Mouse (Mus musculus) midbrain, embryonic 11.5 days (tissue): ENCODE results near the gene Tmem183a. TPM values are rescaled to one million over a fixed set of nuclear protein-coding genes. Genes with fewer than 3 reads are reported as not detected.
A peak's percentile ranks its signal among the peaks of the same experiment; 100 is the strongest.

ENCODE experiments used
- ATAC-seq: fragments of 200-750 bp; cut with Nextera tagmentation; 2 replicates; pipeline ENCODE4 v1.8.0; 2017; ENCODE audit warnings: moderate TSS enrichment, moderate library complexity; ENCODE audit not compliant: low FRiP score
- DNase-seq: peaks from one replicate; pipeline ENCODE4 v3.0.0; 2015; ENCODE audit warnings: low spot score; ENCODE audit errors: missing footprints
- H3K27ac ChIP-seq: fragments of 300-500 bp; sonication (generic); 2 replicates; pipeline ENCODE4 v1.5.1; 2014; ENCODE audit warnings: low read depth, low read length
- H3K27me3 ChIP-seq: fragments of 300-500 bp; sonication (generic); 2 replicates; pipeline ENCODE4 v1.6.1; 2014; ENCODE audit warnings: mild to moderate bottlenecking, low read length, moderate library complexity, mixed read lengths; ENCODE audit not compliant: control insufficient read depth, insufficient read depth
- H3K36me3 ChIP-seq: fragments of 300-500 bp; sonication (generic); 2 replicates; pipeline ENCODE4 v1.6.1; 2014; ENCODE audit warnings: mild to moderate bottlenecking, low read length, moderate library complexity, mixed read lengths; ENCODE audit not compliant: control insufficient read depth, insufficient read depth
- H3K4me1 ChIP-seq: fragments of 300-500 bp; sonication (generic); 2 replicates; pipeline ENCODE4 v1.6.1; 2014; ENCODE audit warnings: low read length; ENCODE audit not compliant: control insufficient read depth, insufficient read depth
- H3K4me2 ChIP-seq: fragments of 300-500 bp; sonication (generic); 2 replicates; pipeline ENCODE4 v1.6.1; 2014; ENCODE audit warnings: mild to moderate bottlenecking, moderate library complexity
- H3K4me3 ChIP-seq: fragments of 300-500 bp; sonication (generic); 2 replicates; pipeline ENCODE4 v1.5.1; 2014; ENCODE audit warnings: low read depth, low read length
- H3K9ac ChIP-seq: fragments of 300-500 bp; sonication (generic); 2 replicates; pipeline ENCODE4 v1.6.1; 2014; ENCODE audit warnings: low read length
- H3K9me3 ChIP-seq: fragments of 300-500 bp; sonication (generic); 2 replicates; pipeline ENCODE4 v1.6.1; 2016; ENCODE audit warnings: low read length; ENCODE audit not compliant: control insufficient read depth
- whole genome bisulfite sequencing: fragments of 180-500 bp; shearing (Covaris S2); extraction: QIAGEN DNeasy Blood & Tissue Kit; methylation state at CpG from one replicate; pipeline ENCODE4 v1.1.7; 2014; 5-methylcytosine and 5-hydroxymethylcytosine counted together
- polyA plus RNA-seq: library from polyadenylated mRNA; unstranded; fragments of >200 nt; fragmentation: Nextera tagmentation; extraction: Ambion mirVana; gene quantifications from 2 replicates; pipeline ENCODE4 v1.2.1, GENCODE M21; 2014

The Tmem183a gene
- polyA plus RNA-seq, 1 experiment from 2014 or later: 128 TPM

DNA sequence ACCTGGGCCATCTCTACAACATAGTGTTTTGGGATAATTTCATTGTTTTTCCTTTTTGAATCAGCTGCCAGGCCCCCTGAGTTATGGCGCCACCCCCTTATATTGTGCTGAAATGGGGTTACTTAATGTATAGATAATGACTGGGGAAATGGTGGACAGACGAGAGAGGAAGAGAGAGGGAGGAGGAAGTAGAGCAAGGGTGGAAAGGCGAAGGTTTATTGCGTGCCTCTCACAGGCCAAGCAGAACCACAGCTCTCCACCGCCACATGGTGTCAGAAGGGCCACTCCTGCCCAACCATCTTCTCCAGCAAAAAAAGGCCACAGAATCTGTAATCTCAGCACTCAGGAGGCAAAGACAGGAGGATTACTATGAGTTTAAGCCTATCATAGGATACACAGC, 46.6 kb downstream of the Tmem183a start:
- H3K4me2 ChIP-seq: no peak overlapping the region
- no peaks in the 10 kb centered on the region for H3K36me3 ChIP-seq
- WGBS: 86% methylated on average over 5 of the region's 5 CpGs
- ATAC-seq (no peak), DNase-seq (no peak)
- H3K4me1 ChIP-seq: no peaks in the 10 kb centered on the region
- H3K27ac ChIP-seq: no peak overlapping the region
- no peaks in the 10 kb centered on the region for H3K27me3 ChIP-seq
- no peak overlapping the region for H3K4me3 ChIP-seq
- H3K9me3 ChIP-seq: no peaks in the 10 kb centered on the region
- H3K9ac ChIP-seq: no peak overlapping the region

DNA sequence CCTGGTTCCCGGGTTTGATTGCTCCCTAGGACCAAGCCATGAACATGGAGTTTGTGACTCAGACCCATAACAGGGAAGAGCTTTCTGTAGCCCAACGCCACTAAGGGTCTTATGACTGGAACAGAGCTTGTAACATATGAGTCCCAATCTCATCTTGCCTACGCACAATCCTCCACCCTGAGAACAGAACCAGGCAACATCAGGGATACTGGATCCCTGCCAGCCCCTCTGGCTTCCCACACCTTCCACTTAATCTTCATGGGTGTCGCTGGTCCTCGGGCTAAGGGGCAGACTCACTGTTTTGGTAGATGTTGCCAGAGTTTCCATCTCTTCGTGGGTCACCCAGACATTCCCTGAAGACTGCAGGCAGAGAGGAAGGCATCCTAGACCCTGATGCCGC, 50.0 kb downstream of the Tmem183a start:
- Histone ChIP-seq H3K36me3 (no peaks in the 10 kb centered on the region), H3K9me3 (no peaks in the 10 kb centered on the region), H3K27ac (no peak overlapping the region), H3K4me2 (no peak overlapping the region), H3K4me3 (no peak overlapping the region), H3K9ac (no peak overlapping the region), H3K4me1 (peaks cover 4% of the 10 kb centered on the region; the same call in 1 of the 2 replicates), H3K27me3 (no peaks in the 10 kb centered on the region)
- ATAC-seq: no peak
- no peak for DNase-seq
- 94% methylated on average over 7 of the region's 7 CpGs for WGBS

DNA sequence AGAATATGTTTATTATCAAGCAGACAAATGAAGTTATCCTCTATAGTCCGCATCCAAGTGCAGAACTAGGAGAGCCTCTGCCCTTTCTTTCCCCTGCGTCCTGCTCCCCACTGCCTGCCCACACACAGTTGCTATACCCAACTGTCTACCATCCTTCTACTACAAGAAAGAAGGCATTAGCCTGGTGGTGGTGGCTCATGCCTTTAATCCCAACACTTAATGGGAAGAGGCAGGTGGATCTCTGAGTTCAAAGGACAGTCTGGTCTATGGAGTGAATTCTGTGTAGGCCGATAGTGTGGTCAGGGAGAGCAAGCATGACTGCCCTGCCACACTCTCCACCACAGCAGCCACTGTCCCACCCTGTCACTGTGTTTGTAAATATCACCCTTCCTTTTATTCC, 51.0 kb downstream of the Tmem183a start:
- no peaks in the 10 kb centered on the region for H3K36me3 ChIP-seq
- peaks cover 4% of the 10 kb centered on the region; the same call in 1 of the 2 replicates for H3K4me1 ChIP-seq
- WGBS: 92% methylated on average over 3 of the region's 3 CpGs
- H3K4me3 ChIP-seq: no peak overlapping the region
- no peak overlapping the region for H3K9ac ChIP-seq
- no peak for ATAC-seq
- H3K27me3 ChIP-seq: no peaks in the 10 kb centered on the region
- H3K9me3 ChIP-seq: no peaks in the 10 kb centered on the region
- no peak overlapping the region for H3K27ac ChIP-seq
- no peak for DNase-seq
- H3K4me2 ChIP-seq: no peak overlapping the region

DNA sequence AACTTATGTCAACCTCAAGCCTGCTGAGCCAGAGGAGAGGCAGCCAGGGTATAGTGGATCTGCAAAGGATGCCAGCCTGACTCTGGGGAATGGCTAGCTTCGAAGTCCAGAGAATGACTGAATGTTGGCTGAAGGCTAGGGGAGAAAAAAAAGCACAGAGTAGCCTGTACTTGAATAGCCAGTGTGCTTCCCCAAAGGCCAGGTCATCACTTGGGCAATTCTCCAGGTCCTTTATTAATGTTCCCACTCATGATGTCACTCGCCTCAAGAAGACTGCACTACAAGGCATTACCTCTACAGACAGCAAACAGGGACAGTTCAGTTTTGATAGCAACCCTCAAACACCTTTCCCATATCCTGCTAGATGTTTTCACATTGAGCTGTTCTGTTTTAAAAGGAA, 51.5 kb downstream of the Tmem183a start:
- H3K27ac ChIP-seq: no peak overlapping the region
- no peaks in the 10 kb centered on the region for H3K27me3 ChIP-seq
- DNase-seq (no peak), ATAC-seq (no peak)
- no peak overlapping the region for H3K4me2 ChIP-seq
- peaks cover 4% of the 10 kb centered on the region; the same call in 1 of the 2 replicates for H3K4me1 ChIP-seq
- H3K4me3 ChIP-seq: no peak overlapping the region
- WGBS: 84% methylated on average over 2 of the region's 2 CpGs
- no peaks in the 10 kb centered on the region for H3K36me3 ChIP-seq
- H3K9me3 ChIP-seq: no peaks in the 10 kb centered on the region
- no peak overlapping the region for H3K9ac ChIP-seq

DNA sequence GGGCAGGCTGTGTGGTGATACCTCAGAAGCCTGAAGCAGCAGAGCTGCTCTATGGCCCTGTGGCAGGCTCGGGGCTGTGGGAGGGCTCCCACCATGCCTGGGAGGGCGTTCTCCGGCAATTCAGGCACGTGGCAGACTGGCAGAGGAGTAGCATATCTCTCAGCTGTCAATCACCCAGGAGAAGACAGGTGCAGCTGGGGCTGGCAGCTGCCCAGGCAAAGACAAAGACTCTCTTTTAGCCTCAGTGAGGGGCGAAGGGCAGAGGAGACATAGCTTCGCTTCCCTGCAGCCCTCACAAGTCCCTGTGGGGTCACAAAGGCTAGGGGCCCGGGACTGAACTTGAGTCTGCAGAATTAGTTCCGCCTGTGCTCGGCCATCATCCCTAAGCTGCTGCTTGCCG, 54.4 kb downstream of the Tmem183a start:
- Histone ChIP-seq H3K4me3 (no peak overlapping the region), H3K27me3 (no peaks in the 10 kb centered on the region), H3K4me2 (no peak overlapping the region), H3K36me3 (no peaks in the 10 kb centered on the region), H3K9ac (no peak overlapping the region), H3K9me3 (no peaks in the 10 kb centered on the region), H3K4me1 (peaks cover 16% of the 10 kb centered on the region), H3K27ac (no peak overlapping the region)
- ATAC-seq (peak; percentile 57), DNase-seq (no peak)
- WGBS: 46% methylated on average over 10 of the region's 10 CpGs

DNA sequence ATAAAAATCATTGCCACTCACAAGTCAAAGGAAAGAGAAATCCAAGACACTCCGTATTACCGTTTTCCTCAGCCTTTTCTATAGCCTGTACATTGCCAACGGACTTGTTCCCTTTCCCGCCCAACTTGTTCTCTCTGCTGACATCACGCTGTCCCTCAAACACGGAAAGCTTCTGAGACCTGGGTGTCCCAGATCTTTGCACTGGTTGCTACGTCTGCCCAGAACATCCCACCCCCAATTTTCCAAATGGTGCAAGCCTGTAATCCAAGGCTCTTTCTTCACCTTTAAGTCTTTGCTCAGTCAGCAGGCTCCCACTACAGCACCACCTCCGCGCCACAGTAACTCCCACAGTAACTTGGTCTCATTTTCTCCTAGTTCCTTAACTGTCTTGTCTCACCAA, 56.8 kb downstream of the Tmem183a start:
- Histone ChIP-seq H3K36me3 (no peaks in the 10 kb centered on the region), H3K4me2 (no peak overlapping the region), H3K27me3 (peaks cover 5% of the 10 kb centered on the region; the same call in 1 of the 2 replicates), H3K4me3 (no peak overlapping the region), H3K27ac (no peak overlapping the region), H3K9ac (no peak overlapping the region), H3K9me3 (no peaks in the 10 kb centered on the region), H3K4me1 (peaks cover 18% of the 10 kb centered on the region)
- 93% methylated on average over 9 of the region's 9 CpGs for WGBS
- DNase-seq: no peak
- no peak for ATAC-seq

DNA sequence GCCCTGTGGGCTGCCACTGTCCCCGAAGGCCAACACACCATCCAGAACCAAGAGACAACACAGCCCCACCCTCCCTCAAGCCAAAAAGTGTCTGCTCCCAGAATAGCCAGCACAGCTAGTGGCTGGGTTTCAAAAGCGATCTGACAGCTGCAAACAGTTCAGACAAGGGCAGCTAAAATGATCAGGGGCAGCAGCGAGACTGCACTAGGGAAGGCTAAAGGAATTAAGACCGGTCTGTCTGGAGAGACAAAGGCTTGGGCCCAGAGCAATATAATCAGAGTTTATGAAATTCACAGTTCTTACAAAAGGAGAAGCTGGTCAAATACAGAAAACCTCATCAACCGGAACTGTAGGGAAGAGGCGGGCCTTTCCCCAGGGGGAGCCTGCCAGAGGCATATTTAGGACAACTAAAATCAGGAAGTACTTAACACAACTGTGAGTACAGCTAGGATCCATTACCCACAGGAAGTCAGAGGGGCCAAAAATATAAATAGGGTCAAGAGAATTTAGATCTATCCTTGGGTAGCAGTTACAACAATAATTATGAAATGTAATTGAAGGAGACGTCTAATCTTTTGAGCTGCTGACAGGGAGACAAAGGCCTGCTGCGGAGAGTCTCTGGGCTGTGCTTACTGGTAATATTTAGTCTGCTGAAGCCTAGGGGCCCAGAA, 59.1 kb downstream of the Tmem183a start:
- H3K4me3 ChIP-seq: no peak overlapping the region
- no peak overlapping the region for H3K4me2 ChIP-seq
- peak overlapping the region; percentile 60 for H3K27ac ChIP-seq
- peaks cover 21% of the 10 kb centered on the region for H3K4me1 ChIP-seq
- H3K27me3 ChIP-seq: peaks cover 17% of the 10 kb centered on the region
- ATAC-seq (peak; percentile 25; the same call in 1 of the 2 replicates), DNase-seq (peak; percentile 91)
- peak overlapping the region; percentile 42 for H3K9ac ChIP-seq
- no peaks in the 10 kb centered on the region for H3K9me3 ChIP-seq
- WGBS: 35% methylated on average over 8 of the region's 8 CpGs
- no peaks in the 10 kb centered on the region for H3K36me3 ChIP-seq

DNA sequence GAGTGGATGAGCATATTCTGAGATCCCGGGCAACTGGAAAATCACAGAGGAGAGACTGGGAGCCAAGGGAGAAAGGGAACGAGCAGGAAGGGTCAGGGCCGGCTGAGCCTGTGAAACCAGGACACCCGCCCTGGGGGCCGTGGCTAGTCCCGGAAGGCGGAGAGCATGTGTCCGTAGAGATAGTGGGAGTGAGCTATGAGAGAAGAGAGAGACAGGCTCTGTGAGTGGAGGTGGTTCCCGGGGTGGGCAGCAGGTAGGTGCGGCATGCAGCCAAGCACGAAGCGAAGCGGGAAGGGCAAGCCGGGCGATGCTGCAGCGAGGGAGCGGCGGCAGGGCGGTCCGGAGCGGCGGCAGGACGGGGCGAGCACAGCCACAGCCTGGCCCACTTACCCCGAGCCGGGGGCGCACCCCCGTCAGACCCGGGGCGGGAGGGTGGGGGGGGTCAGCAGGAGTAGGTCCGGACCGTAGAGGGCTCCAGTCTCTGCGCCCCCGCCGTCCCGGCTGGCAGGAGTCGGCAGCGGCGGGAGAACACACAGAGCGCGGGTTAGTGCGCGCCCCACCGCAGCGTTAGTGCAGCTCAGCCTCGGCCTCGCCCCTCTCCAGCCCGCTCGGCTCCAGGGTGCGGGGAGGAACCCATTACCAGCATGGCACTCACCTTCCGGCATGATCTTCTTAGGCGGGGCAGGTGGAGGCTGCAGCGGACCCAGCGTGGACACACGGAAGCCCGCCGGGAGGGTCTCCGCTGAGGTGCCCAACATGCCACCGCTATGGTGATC, 63.0 kb downstream of the Tmem183a start:
- H3K4me1 ChIP-seq: peaks cover 17% of the 10 kb centered on the region
- peak overlapping the region; percentile 87 for H3K4me2 ChIP-seq
- ATAC-seq (peak; percentile 66), DNase-seq (peak; percentile 94)
- H3K27me3 ChIP-seq: peaks cover 20% of the 10 kb centered on the region
- peak overlapping the region; percentile 45 for H3K4me3 ChIP-seq
- no peak overlapping the region for H3K27ac ChIP-seq
- WGBS: 8% methylated on average over 59 of the region's 59 CpGs
- no peaks in the 10 kb centered on the region for H3K9me3 ChIP-seq
- H3K36me3 ChIP-seq: no peaks in the 10 kb centered on the region
- peak overlapping the region; percentile 73 for H3K9ac ChIP-seq

DNA sequence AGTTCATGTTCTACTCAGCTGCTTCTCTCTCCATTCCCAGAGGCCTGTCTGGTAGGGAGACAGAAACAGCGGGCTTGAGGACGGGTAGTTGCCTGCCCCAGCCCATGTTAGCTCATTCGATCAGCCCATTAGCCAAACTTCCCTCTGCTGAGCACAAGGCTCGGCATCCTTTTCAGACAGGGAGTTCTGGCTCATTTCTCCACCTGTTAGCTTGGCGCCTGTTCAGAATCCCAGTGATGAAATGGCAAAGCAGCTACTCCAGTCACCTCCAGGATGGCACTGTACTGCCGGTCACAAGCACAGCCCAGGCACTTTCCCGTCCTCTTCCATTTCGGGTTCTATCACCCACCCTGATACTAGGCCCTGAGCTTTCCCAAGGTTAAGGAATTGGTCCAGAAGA, 64.5 kb downstream of the Tmem183a start:
- H3K4me1 ChIP-seq: peaks cover 3% of the 10 kb centered on the region; the same call in 1 of the 2 replicates
- H3K4me3 ChIP-seq: no peak overlapping the region
- no peaks in the 10 kb centered on the region for H3K9me3 ChIP-seq
- H3K27me3 ChIP-seq: peaks cover 20% of the 10 kb centered on the region
- H3K9ac ChIP-seq: no peak overlapping the region
- ATAC-seq (no peak), DNase-seq (no peak)
- H3K27ac ChIP-seq: no peak overlapping the region
- no peak overlapping the region for H3K4me2 ChIP-seq
- H3K36me3 ChIP-seq: no peaks in the 10 kb centered on the region
- 84% methylated on average over 8 of the region's 8 CpGs for WGBS
